Mouse (Mus musculus): ENCODE measurements at regions not wholly inside any gene's neighbourhood (a gene's known extent, or its start where the extent isn't known, plus 50 kb on each side); places are given as distances from the start of the nearest gene placed in this dataset.
"Not testable (repeated sequence)": the region's sequence is repeated elsewhere in the genome, so short reads cannot be mapped to it uniquely, and the experiment has no call there.

DNA sequence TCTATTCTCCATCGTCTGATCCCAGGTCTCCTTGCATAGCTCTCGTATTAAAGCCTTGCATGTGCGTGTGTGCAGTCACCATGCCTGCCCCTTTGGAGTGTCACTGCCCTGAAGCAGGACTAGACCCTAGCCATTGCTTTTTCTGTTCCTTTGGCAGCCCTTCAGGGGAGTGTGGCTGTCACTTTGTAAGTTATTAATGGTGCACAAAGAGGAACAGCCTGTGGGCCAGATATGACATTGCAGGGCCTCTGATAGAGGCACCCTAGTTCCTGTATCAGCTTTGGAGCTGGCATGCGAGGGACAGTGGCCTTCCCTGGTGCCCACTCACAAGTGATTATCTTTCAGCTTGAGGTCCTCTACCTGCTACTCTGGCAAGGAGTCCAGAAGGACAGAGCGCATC, 92.0 kb downstream of the Tmem121 start:
- H3K4me1 ChIP-seq: no peaks in the 10 kb centered on the region
- H3K27ac ChIP-seq: no peak overlapping the region
- WGBS: 84% methylated on average over 5 of the region's 5 CpGs
- H3K9ac ChIP-seq: no peak overlapping the region
- no peaks in the 10 kb centered on the region for H3K36me3 ChIP-seq
- H3K9me3 ChIP-seq: no peaks in the 10 kb centered on the region
- no peak for ATAC-seq (ENCODE audit: insufficient read depth, low FRiP score, low read depth)
- H3K4me3 ChIP-seq (replicated peaks): no peak overlapping the region
- H3K4me2 ChIP-seq: no peak overlapping the region
- no peaks in the 10 kb centered on the region for H3K27me3 ChIP-seq (replicated peaks)

GRCm38 (mm10) chr12:113292029-113292809, 106.5 kb downstream of the Tmem121 start:
- Histone ChIP-seq H3K4me3 (replicated peaks) (no peak overlapping the region), H3K36me3 (no peaks in the 10 kb centered on the region), H3K9me3 (no peaks in the 10 kb centered on the region), H3K9ac (no peak overlapping the region), H3K27me3 (replicated peaks) (no peaks in the 10 kb centered on the region), H3K4me1 (no peaks in the 10 kb centered on the region), H3K4me2 (no peak overlapping the region), H3K27ac (no peak overlapping the region)
- WGBS: 21% methylated on average over 1 of the region's 1 CpGs
- ATAC-seq (ENCODE audit: insufficient read depth, low FRiP score, low read depth): no peak

DNA sequence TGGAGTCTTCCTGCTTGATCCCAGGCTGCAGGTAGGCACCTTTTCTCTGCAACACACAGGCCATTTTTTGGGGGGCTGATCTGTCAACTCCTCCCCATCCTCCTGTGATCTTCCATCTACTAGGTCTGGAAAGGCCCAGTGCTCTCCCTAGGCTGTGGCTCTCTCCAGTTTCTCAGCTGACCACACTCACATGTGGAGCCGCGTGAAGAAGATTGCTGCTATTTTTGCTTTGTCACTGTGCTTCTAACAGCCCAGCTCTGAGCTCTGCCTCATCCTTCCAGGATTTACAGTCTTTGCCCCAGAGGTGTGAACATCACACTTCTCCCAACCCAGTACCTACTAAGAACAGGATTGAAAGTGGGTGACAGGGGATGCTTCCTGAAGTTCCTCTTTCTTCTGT, 110.2 kb downstream of the Tmem121 start:
- no peak overlapping the region for H3K9ac ChIP-seq
- H3K4me1 ChIP-seq: no peaks in the 10 kb centered on the region
- WGBS: 83% methylated on average over 2 of the region's 2 CpGs
- no peak for ATAC-seq (ENCODE audit: insufficient read depth, low FRiP score, low read depth)
- H3K36me3 ChIP-seq: no peaks in the 10 kb centered on the region
- no peaks in the 10 kb centered on the region for H3K27me3 ChIP-seq (replicated peaks)
- H3K4me2 ChIP-seq: no peak overlapping the region
- no peaks in the 10 kb centered on the region for H3K9me3 ChIP-seq
- no peak overlapping the region for H3K27ac ChIP-seq
- H3K4me3 ChIP-seq (replicated peaks): no peak overlapping the region

- WGBS: 83% methylated on average over 1 of the region's 1 CpGs
- Histone ChIP-seq H3K27ac (no peak overlapping the region), H3K4me3 (replicated peaks) (no peak overlapping the region), H3K4me2 (no peak overlapping the region), H3K27me3 (replicated peaks) (no peaks in the 10 kb centered on the region), H3K9ac (no peak overlapping the region), H3K36me3 (no peaks in the 10 kb centered on the region), H3K9me3 (no peaks in the 10 kb centered on the region), H3K4me1 (no peaks in the 10 kb centered on the region)
- no peak for ATAC-seq (ENCODE audit: insufficient read depth, low FRiP score, low read depth)
Observed at GRCm38 (mm10) chr12:113305973-113306372, 120.2 kb downstream of the Tmem121 start.

- Histone ChIP-seq H3K27me3 (replicated peaks) (no peaks in the 10 kb centered on the region), H3K36me3 (no peaks in the 10 kb centered on the region), H3K9me3 (no peaks in the 10 kb centered on the region), H3K4me3 (replicated peaks) (no peak overlapping the region), H3K4me2 (no peak overlapping the region), H3K9ac (no peak overlapping the region), H3K27ac (no peak overlapping the region), H3K4me1 (no peaks in the 10 kb centered on the region)
- no peak for ATAC-seq (ENCODE audit: insufficient read depth, low FRiP score, low read depth)
- 42% methylated on average over 3 of the region's 3 CpGs for WGBS
Observed at GRCm38 (mm10) chr12:113313319-113313718, 127.6 kb downstream of the Tmem121 start.

GRCm38 (mm10) chr12:113314624-113315023, 128.9 kb downstream of the Tmem121 start:
- Histone ChIP-seq H3K9me3 (no peaks in the 10 kb centered on the region), H3K27ac (no peak overlapping the region), H3K9ac (no peak overlapping the region), H3K27me3 (replicated peaks) (no peaks in the 10 kb centered on the region), H3K36me3 (no peaks in the 10 kb centered on the region), H3K4me2 (no peak overlapping the region), H3K4me1 (no peaks in the 10 kb centered on the region), H3K4me3 (replicated peaks) (no peak overlapping the region)
- no peak for ATAC-seq (ENCODE audit: insufficient read depth, low FRiP score, low read depth)
- WGBS: 87% methylated on average over 4 of the region's 4 CpGs

DNA sequence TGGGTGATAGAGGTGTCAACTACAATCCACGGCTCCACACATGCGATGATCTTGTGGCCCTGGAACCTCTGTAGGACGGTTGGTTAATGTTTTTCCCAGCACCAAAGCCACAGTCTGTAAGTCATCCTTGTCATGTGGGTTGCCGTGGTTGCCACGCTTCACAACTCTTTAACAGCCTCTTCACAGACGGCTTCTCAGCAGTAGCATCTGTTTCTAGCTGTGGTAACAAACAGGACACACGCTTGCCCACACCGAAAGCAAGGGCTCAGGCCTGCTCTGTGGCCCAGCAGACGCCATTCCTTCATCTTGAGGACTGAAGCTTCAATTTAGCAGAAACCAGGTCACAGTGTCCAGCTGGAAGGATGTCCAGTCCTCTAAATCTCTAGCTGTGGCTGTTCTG, 135.4 kb downstream of the Tmem121 start:
- 71% methylated on average over 9 of the region's 9 CpGs for WGBS
- no peaks in the 10 kb centered on the region for H3K27me3 ChIP-seq (replicated peaks)
- no peaks in the 10 kb centered on the region for H3K9me3 ChIP-seq
- ATAC-seq (ENCODE audit: insufficient read depth, low FRiP score, low read depth): no peak
- no peaks in the 10 kb centered on the region for H3K36me3 ChIP-seq
- no peak overlapping the region for H3K4me2 ChIP-seq
- no peak overlapping the region for H3K9ac ChIP-seq
- H3K27ac ChIP-seq: no peak overlapping the region
- H3K4me3 ChIP-seq (replicated peaks): no peak overlapping the region
- no peaks in the 10 kb centered on the region for H3K4me1 ChIP-seq

DNA sequence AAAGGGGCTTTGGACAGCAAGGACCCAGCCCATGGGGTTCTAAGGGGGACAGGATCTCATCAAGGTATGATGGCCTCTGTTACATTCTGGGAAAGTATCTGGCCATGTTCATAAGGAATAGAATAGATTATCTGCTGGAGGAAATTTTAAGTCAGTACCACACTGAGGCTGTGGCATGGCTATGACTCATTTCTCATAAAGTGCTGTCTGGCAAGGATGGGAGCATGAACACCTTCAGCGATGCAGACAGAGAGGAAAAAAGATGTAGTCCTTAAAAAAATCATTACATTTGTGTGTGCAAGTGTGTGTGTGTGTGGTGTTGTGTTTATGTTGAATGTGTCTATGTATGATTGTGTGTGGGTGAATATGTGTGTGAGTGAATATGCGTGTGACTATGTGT, 136.4 kb downstream of the Tmem121 start:
- 85% methylated on average over 2 of the region's 2 CpGs for WGBS
- Histone ChIP-seq H3K27me3 (replicated peaks) (no peaks in the 10 kb centered on the region), H3K36me3 (no peaks in the 10 kb centered on the region), H3K4me3 (replicated peaks) (no peak overlapping the region), H3K4me2 (no peak overlapping the region), H3K4me1 (no peaks in the 10 kb centered on the region), H3K9ac (no peak overlapping the region), H3K27ac (no peak overlapping the region), H3K9me3 (no peaks in the 10 kb centered on the region)
- ATAC-seq (ENCODE audit: insufficient read depth, low FRiP score, low read depth): no peak

DNA sequence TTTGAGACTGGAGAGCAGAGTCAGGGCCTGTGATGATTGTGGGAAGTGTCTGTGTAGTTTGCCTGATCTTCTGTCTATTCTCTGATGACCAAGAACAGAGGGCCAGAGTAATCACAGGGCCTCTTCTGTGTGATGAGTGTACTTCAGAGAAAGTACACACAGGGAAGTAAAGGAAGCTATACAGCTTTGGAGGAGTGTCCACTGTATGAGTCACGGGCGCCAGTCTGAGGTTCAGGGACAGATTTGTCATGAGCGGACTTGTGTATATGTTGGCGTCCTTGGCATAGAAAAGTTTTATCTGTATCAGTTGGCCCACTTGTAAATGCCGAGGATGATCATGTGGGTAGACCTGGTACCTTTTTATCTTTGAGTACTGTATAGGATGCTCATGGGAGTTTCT, 142.1 kb downstream of the Tmem121 start:
- H3K27me3 ChIP-seq (replicated peaks): no peaks in the 10 kb centered on the region
- no peak overlapping the region for H3K4me3 ChIP-seq (replicated peaks)
- no peaks in the 10 kb centered on the region for H3K36me3 ChIP-seq
- no peak overlapping the region for H3K27ac ChIP-seq
- 84% methylated on average over 5 of the region's 5 CpGs for WGBS
- H3K9me3 ChIP-seq: no peaks in the 10 kb centered on the region
- no peak for ATAC-seq (ENCODE audit: insufficient read depth, low FRiP score, low read depth)
- no peaks in the 10 kb centered on the region for H3K4me1 ChIP-seq
- H3K9ac ChIP-seq: no peak overlapping the region
- no peak overlapping the region for H3K4me2 ChIP-seq

- WGBS: 90% methylated on average over 6 of the region's 6 CpGs
- H3K27ac ChIP-seq: no peak overlapping the region
- no peak overlapping the region for H3K4me2 ChIP-seq
- H3K27me3 ChIP-seq (replicated peaks): no peaks in the 10 kb centered on the region
- ATAC-seq (ENCODE audit: insufficient read depth, low FRiP score, low read depth): no peak
- no peaks in the 10 kb centered on the region for H3K4me1 ChIP-seq
- H3K4me3 ChIP-seq (replicated peaks): no peak overlapping the region
- no peaks in the 10 kb centered on the region for H3K36me3 ChIP-seq
- no peaks in the 10 kb centered on the region for H3K9me3 ChIP-seq
- no peak overlapping the region for H3K9ac ChIP-seq
Observed at GRCm38 (mm10) chr12:113330266-113330665, 144.5 kb downstream of the Tmem121 start.

DNA sequence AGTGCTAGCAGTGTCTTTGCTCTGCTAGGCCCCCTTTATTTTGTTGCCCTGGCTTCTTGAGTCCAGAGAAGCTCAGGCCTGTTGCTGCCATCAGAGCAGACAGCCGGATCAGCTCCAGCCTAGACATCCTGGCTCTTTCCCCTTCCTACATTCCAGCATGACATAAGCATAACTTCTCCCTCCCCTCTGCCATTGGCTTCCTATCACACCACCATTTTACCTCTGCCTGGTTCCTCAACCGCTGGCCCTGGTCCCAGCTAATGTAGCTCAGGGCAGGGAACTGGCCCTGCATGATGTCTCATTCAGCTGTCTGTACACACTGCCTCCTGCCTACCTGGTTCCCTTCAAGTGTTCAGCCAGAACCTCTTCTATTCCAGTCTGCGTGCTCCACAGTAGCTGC, 146.5 kb downstream of the Tmem121 start:
- H3K27ac ChIP-seq: no peak overlapping the region
- no peaks in the 10 kb centered on the region for H3K9me3 ChIP-seq
- 70% methylated on average over 3 of the region's 3 CpGs for WGBS
- no peaks in the 10 kb centered on the region for H3K36me3 ChIP-seq
- no peak overlapping the region for H3K9ac ChIP-seq
- H3K4me3 ChIP-seq (replicated peaks): no peak overlapping the region
- H3K27me3 ChIP-seq (replicated peaks): no peaks in the 10 kb centered on the region
- no peak overlapping the region for H3K4me2 ChIP-seq
- no peaks in the 10 kb centered on the region for H3K4me1 ChIP-seq
- no peak for ATAC-seq (ENCODE audit: insufficient read depth, low FRiP score, low read depth)

GRCm38 (mm10) chr12:113333399-113333798, 147.7 kb downstream of the Tmem121 start:
- H3K4me2 ChIP-seq: no peak overlapping the region
- no peaks in the 10 kb centered on the region for H3K27me3 ChIP-seq (replicated peaks)
- H3K9me3 ChIP-seq: no peaks in the 10 kb centered on the region
- no peaks in the 10 kb centered on the region for H3K36me3 ChIP-seq
- no peak overlapping the region for H3K4me3 ChIP-seq (replicated peaks)
- no peak overlapping the region for H3K9ac ChIP-seq
- peak; percentile 84 for ATAC-seq (ENCODE audit: insufficient read depth, low FRiP score, low read depth)
- H3K4me1 ChIP-seq: no peaks in the 10 kb centered on the region
- H3K27ac ChIP-seq: peak overlapping the region; percentile 26; the same call in 1 of the 2 replicates

DNA sequence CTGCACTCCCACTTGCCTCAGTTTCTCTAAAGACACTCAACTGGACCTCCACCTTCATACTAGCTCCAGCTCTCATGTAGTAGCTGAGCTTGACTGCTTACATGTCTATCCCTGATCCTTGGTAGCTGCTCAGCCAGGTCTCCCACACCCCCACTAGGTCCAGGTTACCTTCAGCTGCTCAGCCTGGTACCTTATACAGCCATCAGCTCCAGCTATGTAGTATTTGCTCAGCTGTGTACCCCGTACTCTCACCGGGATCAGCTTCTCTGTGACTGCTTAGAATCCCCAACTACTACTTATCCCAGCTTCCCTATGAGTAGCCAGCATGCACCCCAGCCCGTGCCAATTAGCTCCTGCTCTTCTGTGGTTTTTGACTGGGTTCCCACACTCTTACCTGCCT, 148.1 kb downstream of the Tmem121 start:
- not testable (repeated sequence) for H3K4me1 ChIP-seq; H3K9ac ChIP-seq; H3K36me3 ChIP-seq; H3K27me3 ChIP-seq (replicated peaks); H3K4me2 ChIP-seq; H3K9me3 ChIP-seq; H3K4me3 ChIP-seq (replicated peaks)
- H3K27ac ChIP-seq: peak overlapping the region; percentile 26; the same call in 1 of the 2 replicates
- ATAC-seq (ENCODE audit: insufficient read depth, low FRiP score, low read depth): peak; percentile 68
- 52% methylated on average over 3 of the region's 3 CpGs for WGBS

Measured in stomach, embryonic 15.5 days (tissue).